Mouse (Mus musculus) embryonic facial prominence, embryonic 14.5 days (tissue): ENCODE results near the gene Snrnp35. TPM values are rescaled to one million over a fixed set of nuclear protein-coding genes. Genes with fewer than 3 reads are reported as not detected.

ENCODE experiments used
- ATAC-seq: fragments of 200-750 bp; cut with Nextera tagmentation; 2 replicates; pipeline ENCODE4 v1.8.0; 2017; ENCODE audit warnings: low read depth, moderate number of reproducible peaks, moderate TSS enrichment
- DNase-seq: peaks from one replicate; pipeline ENCODE4 v3.0.0-alpha.2; 2015; ENCODE audit warnings: low spot score
- H3K27ac ChIP-seq: fragments of 300-500 bp; sonication (generic); replicated peaks from 2 replicates; pipeline ENCODE4 v1.5.1; 2014; ENCODE audit warnings: low read depth, mild to moderate bottlenecking, low read length, moderate library complexity
- H3K27me3 ChIP-seq: fragments of 300-500 bp; sonication (generic); replicated peaks from 2 replicates; pipeline ENCODE4 v1.6.1; 2014; ENCODE audit warnings: low read length; ENCODE audit not compliant: control insufficient read depth, insufficient read depth
- H3K36me3 ChIP-seq: fragments of 300-500 bp; sonication (generic); 2 replicates; pipeline ENCODE4 v1.6.1; 2014; ENCODE audit warnings: low read length, mixed read lengths; ENCODE audit not compliant: control insufficient read depth, insufficient read depth
- H3K4me1 ChIP-seq: fragments of 300-500 bp; sonication (generic); 2 replicates; pipeline ENCODE4 v1.6.1; 2014; ENCODE audit warnings: antibody characterized with exemption, low read length; ENCODE audit not compliant: control insufficient read depth, insufficient read depth
- H3K4me2 ChIP-seq: fragments of 300-500 bp; sonication (generic); 2 replicates; pipeline ENCODE4 v1.6.1; 2014; ENCODE audit warnings: low read depth, mild to moderate bottlenecking, low read length, moderate library complexity, mixed read lengths
- H3K4me3 ChIP-seq: fragments of 300-500 bp; sonication (generic); 2 replicates; pipeline ENCODE4 v1.5.1; 2014; ENCODE audit warnings: low read depth, mild to moderate bottlenecking, low read length
- H3K9ac ChIP-seq: fragments of 300-500 bp; sonication (generic); 2 replicates; pipeline ENCODE4 v1.6.1; 2014; ENCODE audit warnings: low read depth, mild to moderate bottlenecking, low read length, moderate library complexity, mixed read lengths
- H3K9me3 ChIP-seq: fragments of 300-500 bp; sonication (generic); 2 replicates; pipeline ENCODE4 v1.6.1; 2016; ENCODE audit warnings: low read length; ENCODE audit not compliant: control insufficient read depth
- WGBS: fragments of 180-500 bp; shearing (Covaris S2); extraction: QIAGEN DNeasy Blood & Tissue Kit; methylation state at CpG from one replicate; pipeline ENCODE4 v1.1.7; 2014; 5-methylcytosine and 5-hydroxymethylcytosine counted together
- polyA plus RNA-seq: library from polyadenylated mRNA; unstranded; fragments of >200 nt; fragmentation: Nextera tagmentation; extraction: Ambion mirVana; gene quantifications from 2 replicates; pipeline ENCODE4 v1.2.1, GENCODE M21; 2014

Snrnp35 gene
- 11.0 and 11.4 TPM in 2 replicates for polyA plus RNA-seq

- ATAC-seq (peak; percentile 92), DNase-seq (peak; percentile 95)
- Histone ChIP-seq H3K9ac (peak within 1 kb of the TSS; percentile 90), H3K4me3 (peak within 1 kb of the TSS; percentile 51), H3K27me3 (no peaks in the 10 kb centered on the region), H3K4me2 (peak within 1 kb of the TSS; percentile 77), H3K36me3 (0 out of 2 replicates have a peak, but pooled peaks cover 4% of the 10 kb centered on the region), H3K9me3 (no peaks in the 10 kb centered on the region), H3K4me1 (peaks cover 9% of the 10 kb centered on the region; the same call in 1 of the 2 replicates), H3K27ac (peak within 1 kb of the TSS; percentile 98)
- WGBS, result under 1% methylated on average over 47 of the region's 48 CpGs
These were observed at the start of gene Snrnp35 for GRCm38 (mm10) chr5:124482966-124483654. Snrnp35 (plus strand) TSS chr5:124483134.

GRCm38 (mm10) chr5:124438229-124438628 lies 44.7 kb upstream of the Snrnp35 start:
- Histone ChIP-seq H3K4me2 (no peak overlapping the region), H3K36me3 (no peaks in the 10 kb centered on the region), H3K9me3 (no peaks in the 10 kb centered on the region), H3K27ac (no peak overlapping the region), H3K4me1 (peaks cover 12% of the 10 kb centered on the region; the same call in 1 of the 2 replicates), H3K27me3 (no peaks in the 10 kb centered on the region), H3K9ac (no peak overlapping the region), H3K4me3 (no peak overlapping the region)
- 89% methylated on average over 5 of the region's 5 CpGs for WGBS
- ATAC-seq (no peak), DNase-seq (no peak)

GRCm38 (mm10) chr5:124438746-124439145 lies 44.2 kb upstream of the Snrnp35 start:
- Histone ChIP-seq H3K9ac (no peak overlapping the region), H3K4me1 (peaks cover 12% of the 10 kb centered on the region; the same call in 1 of the 2 replicates), H3K27me3 (no peaks in the 10 kb centered on the region), H3K9me3 (no peaks in the 10 kb centered on the region), H3K36me3 (no peaks in the 10 kb centered on the region), H3K27ac (peak overlapping the region; percentile 16; the same call in 1 of the 2 replicates), H3K4me2 (peak overlapping the region; percentile 93), H3K4me3 (peak overlapping the region; percentile 70; the same call in 1 of the 2 replicates)
- WGBS, result 70% methylated on average over 5 of the region's 5 CpGs
- DNase-seq, result no peak
- ATAC-seq, result no peak

GRCm38 (mm10) chr5:124439447-124440093 lies 43.4 kb upstream of the Snrnp35 start, which contains the start of gene Kmt5a:
Kmt5a (plus strand) TSS chr5:124439930.
- no peaks in the 10 kb centered on the region for H3K27me3 ChIP-seq
- no peaks in the 10 kb centered on the region for H3K36me3 ChIP-seq
- whole genome bisulfite sequencing, result under 1% methylated on average over 29 of the region's 34 CpGs
- H3K4me1 ChIP-seq, result peaks cover 14% of the 10 kb centered on the region
- peak within 1 kb of the TSS; percentile 93 for H3K4me2 ChIP-seq
- H3K9me3 ChIP-seq, result no peaks in the 10 kb centered on the region
- DNase-seq (peak; percentile 98), ATAC-seq (peak; percentile 99)
- H3K9ac ChIP-seq, result peak within 1 kb of the TSS; percentile 76
- H3K4me3 ChIP-seq, result peak within 1 kb of the TSS; percentile 70
- peak within 1 kb of the TSS; percentile 80 for H3K27ac ChIP-seq

GRCm38 (mm10) chr5:124440094-124440701 lies 42.7 kb upstream of the Snrnp35 start:
- DNase-seq (peak; percentile 79), ATAC-seq (peak; percentile 53)
- Histone ChIP-seq H3K9ac (peak overlapping the region; percentile 76), H3K4me2 (peak overlapping the region; percentile 93), H3K36me3 (no peaks in the 10 kb centered on the region), H3K27me3 (no peaks in the 10 kb centered on the region), H3K27ac (peak overlapping the region; percentile 80), H3K4me3 (peak overlapping the region; percentile 70), H3K4me1 (peaks cover 17% of the 10 kb centered on the region), H3K9me3 (no peaks in the 10 kb centered on the region)
- 1% methylated on average over 27 of the region's 30 CpGs for WGBS

- ATAC-seq (no peak), DNase-seq (no peak)
- no peaks in the 10 kb centered on the region for H3K27me3 ChIP-seq
- H3K36me3 ChIP-seq, result peaks cover 8% of the 10 kb centered on the region
- H3K4me1 ChIP-seq, result peaks cover 26% of the 10 kb centered on the region
- H3K4me3 ChIP-seq, result no peak overlapping the region
- H3K9ac ChIP-seq, result no peak overlapping the region
- no peaks in the 10 kb centered on the region for H3K9me3 ChIP-seq
- H3K4me2 ChIP-seq, result no peak overlapping the region
- 86% methylated on average over 2 of the region's 2 CpGs for WGBS
- no peak overlapping the region for H3K27ac ChIP-seq
These were observed 40.3 kb upstream of the Snrnp35 start for GRCm38 (mm10) chr5:124442628-124443027.

- no peak for DNase-seq
- ATAC-seq, result no peak
- peaks cover 23% of the 10 kb centered on the region for H3K36me3 ChIP-seq
- H3K4me2 ChIP-seq, result peak overlapping the region; percentile 85; the same call in 1 of the 2 replicates
- no peak overlapping the region for H3K4me3 ChIP-seq
- H3K27ac ChIP-seq, result no peak overlapping the region
- whole genome bisulfite sequencing, result 65% methylated on average over 3 of the region's 3 CpGs
- H3K27me3 ChIP-seq, result no peaks in the 10 kb centered on the region
- no peaks in the 10 kb centered on the region for H3K9me3 ChIP-seq
- peaks cover 23% of the 10 kb centered on the region for H3K4me1 ChIP-seq
- peak overlapping the region; percentile 71; the same call in 1 of the 2 replicates for H3K9ac ChIP-seq
These were observed 38.7 kb upstream of the Snrnp35 start for GRCm38 (mm10) chr5:124444208-124444607.
